Mouse (Mus musculus): ENCODE measurements around the gene Kif5a. TPM values are rescaled to one million over a fixed set of nuclear protein-coding genes. Genes with fewer than 3 reads are reported as not detected.

The Kif5a gene
- polyA plus RNA-seq, 1 experiment from 2014 or later, result 120 TPM

- H3K27ac ChIP-seq (ENCODE audit: low read length), result no peak overlapping the region
- H3K4me3 ChIP-seq (ENCODE audit: low read depth, low read length), result no peak overlapping the region
- H3K9ac ChIP-seq (ENCODE audit: low read depth, low read length), result no peak overlapping the region
- H3K9me3 ChIP-seq (replicated peaks; ENCODE audit: control insufficient read depth, low read length, poor library complexity, severe bottlenecking), result no peaks in the 10 kb centered on the region
- ATAC-seq, result no peak
- 91% methylated on average over 16 of the region's 16 CpGs for WGBS
- H3K4me1 ChIP-seq (ENCODE audit: control insufficient read depth, insufficient read depth, low read length), result peaks cover under 1% of the 10 kb centered on the region; the same call in 1 of the 2 replicates
- no peaks in the 10 kb centered on the region for H3K27me3 ChIP-seq (ENCODE audit: control insufficient read depth, insufficient read depth, low read depth, low read length)
- no peak overlapping the region for H3K4me2 ChIP-seq (ENCODE audit: low read length)
- peaks cover 49% of the 10 kb centered on the region for H3K36me3 ChIP-seq (ENCODE audit: control insufficient read depth, insufficient read depth, low read length)
Observed at GRCm38 (mm10) chr10:127297015-127297871, 34.1 kb upstream of the Kif5a start.

- ATAC-seq, result no peak
- H3K27ac ChIP-seq (ENCODE audit: low read length), result no peak overlapping the region
- peaks cover 11% of the 10 kb centered on the region for H3K4me1 ChIP-seq (ENCODE audit: control insufficient read depth, insufficient read depth, low read length)
- no peak overlapping the region for H3K9ac ChIP-seq (ENCODE audit: low read depth, low read length)
- no peaks in the 10 kb centered on the region for H3K9me3 ChIP-seq (replicated peaks; ENCODE audit: control insufficient read depth, low read length, poor library complexity, severe bottlenecking)
- WGBS, result 95% methylated on average over 24 of the region's 24 CpGs
- H3K27me3 ChIP-seq (ENCODE audit: control insufficient read depth, insufficient read depth, low read depth, low read length), result no peaks in the 10 kb centered on the region
- H3K36me3 ChIP-seq (ENCODE audit: control insufficient read depth, insufficient read depth, low read length), result peaks cover 41% of the 10 kb centered on the region
- no peak overlapping the region for H3K4me2 ChIP-seq (ENCODE audit: low read length)
- H3K4me3 ChIP-seq (ENCODE audit: low read depth, low read length), result no peak overlapping the region
Observed at GRCm38 (mm10) chr10:127295986-127296794, 33.0 kb upstream of the Kif5a start.

- Histone ChIP-seq H3K27me3 (ENCODE audit: control insufficient read depth, insufficient read depth, low read depth, low read length) (no peaks in the 10 kb centered on the region), H3K27ac (ENCODE audit: low read length) (no peak overlapping the region), H3K4me1 (ENCODE audit: control insufficient read depth, insufficient read depth, low read length) (peaks cover 11% of the 10 kb centered on the region), H3K36me3 (ENCODE audit: control insufficient read depth, insufficient read depth, low read length) (peaks cover 40% of the 10 kb centered on the region), H3K4me2 (ENCODE audit: low read length) (no peak overlapping the region), H3K9me3 (replicated peaks; ENCODE audit: control insufficient read depth, low read length, poor library complexity, severe bottlenecking) (no peaks in the 10 kb centered on the region), H3K4me3 (ENCODE audit: low read depth, low read length) (no peak overlapping the region), H3K9ac (ENCODE audit: low read depth, low read length) (no peak overlapping the region)
- 91% methylated on average over 10 of the region's 10 CpGs for WGBS
- ATAC-seq, result no peak
Observed at GRCm38 (mm10) chr10:127294895-127295510, 31.9 kb upstream of the Kif5a start.

- H3K4me3 ChIP-seq (ENCODE audit: low read depth, low read length), result no peak overlapping the region
- H3K27me3 ChIP-seq (ENCODE audit: control insufficient read depth, insufficient read depth, low read depth, low read length), result no peaks in the 10 kb centered on the region
- no peak for ATAC-seq
- peaks cover 30% of the 10 kb centered on the region for H3K36me3 ChIP-seq (ENCODE audit: control insufficient read depth, insufficient read depth, low read length)
- H3K9me3 ChIP-seq (replicated peaks; ENCODE audit: control insufficient read depth, low read length, poor library complexity, severe bottlenecking), result no peaks in the 10 kb centered on the region
- H3K9ac ChIP-seq (ENCODE audit: low read depth, low read length), result no peak overlapping the region
- H3K4me2 ChIP-seq (ENCODE audit: low read length), result no peak overlapping the region
- H3K27ac ChIP-seq (ENCODE audit: low read length), result no peak overlapping the region
- peaks cover 13% of the 10 kb centered on the region for H3K4me1 ChIP-seq (ENCODE audit: control insufficient read depth, insufficient read depth, low read length)
- WGBS, result 97% methylated on average over 3 of the region's 3 CpGs
Observed at GRCm38 (mm10) chr10:127293590-127294113, 30.5 kb upstream of the Kif5a start.

GRCm38 (mm10) chr10:127292987-127293538, 29.9 kb upstream of the Kif5a start:
- Histone ChIP-seq H3K27me3 (ENCODE audit: control insufficient read depth, insufficient read depth, low read depth, low read length) (no peaks in the 10 kb centered on the region), H3K9ac (ENCODE audit: low read depth, low read length) (no peak overlapping the region), H3K27ac (ENCODE audit: low read length) (no peak overlapping the region), H3K4me2 (ENCODE audit: low read length) (no peak overlapping the region), H3K4me1 (ENCODE audit: control insufficient read depth, insufficient read depth, low read length) (peaks cover 14% of the 10 kb centered on the region), H3K4me3 (ENCODE audit: low read depth, low read length) (no peak overlapping the region), H3K9me3 (replicated peaks; ENCODE audit: control insufficient read depth, low read length, poor library complexity, severe bottlenecking) (no peaks in the 10 kb centered on the region), H3K36me3 (ENCODE audit: control insufficient read depth, insufficient read depth, low read length) (peaks cover 29% of the 10 kb centered on the region)
- 89% methylated on average over 6 of the region's 6 CpGs for WGBS
- ATAC-seq, result no peak

GRCm38 (mm10) chr10:127291881-127292638, 28.9 kb upstream of the Kif5a start:
- peak overlapping the region; percentile 96; the same call in 1 of the 2 replicates for H3K27ac ChIP-seq (ENCODE audit: low read length)
- 38% methylated on average over 5 of the region's 5 CpGs for WGBS
- H3K36me3 ChIP-seq (ENCODE audit: control insufficient read depth, insufficient read depth, low read length), result peaks cover 25% of the 10 kb centered on the region
- H3K4me1 ChIP-seq (ENCODE audit: control insufficient read depth, insufficient read depth, low read length), result peaks cover 24% of the 10 kb centered on the region
- H3K9ac ChIP-seq (ENCODE audit: low read depth, low read length), result peak overlapping the region; percentile 61; the same call in 1 of the 2 replicates
- no peak for ATAC-seq
- peak overlapping the region; percentile 72 for H3K4me2 ChIP-seq (ENCODE audit: low read length)
- no peaks in the 10 kb centered on the region for H3K27me3 ChIP-seq (ENCODE audit: control insufficient read depth, insufficient read depth, low read depth, low read length)
- no peaks in the 10 kb centered on the region for H3K9me3 ChIP-seq (replicated peaks; ENCODE audit: control insufficient read depth, low read length, poor library complexity, severe bottlenecking)
- peak overlapping the region; percentile 63 for H3K4me3 ChIP-seq (ENCODE audit: low read depth, low read length)

- peak; percentile 63 for ATAC-seq
- peaks cover 32% of the 10 kb centered on the region for H3K4me1 ChIP-seq (ENCODE audit: control insufficient read depth, insufficient read depth, low read length)
Observed at GRCm38 (mm10) chr10:127290930-127291880, 28.1 kb upstream of the Kif5a start.

More at GRCm38 (mm10) chr10:127290930-127291880, 28.1 kb upstream of the Kif5a start:
- H3K36me3 ChIP-seq (ENCODE audit: control insufficient read depth, insufficient read depth, low read length), result peaks cover 21% of the 10 kb centered on the region
- H3K4me2 ChIP-seq (ENCODE audit: low read length), result peak overlapping the region; percentile 72
- peak overlapping the region; percentile 96 for H3K27ac ChIP-seq (ENCODE audit: low read length)
- no peaks in the 10 kb centered on the region for H3K27me3 ChIP-seq (ENCODE audit: control insufficient read depth, insufficient read depth, low read depth, low read length)
- WGBS, result 2% methylated on average over 19 of the region's 19 CpGs
- no peaks in the 10 kb centered on the region for H3K9me3 ChIP-seq (replicated peaks; ENCODE audit: control insufficient read depth, low read length, poor library complexity, severe bottlenecking)
- peak overlapping the region; percentile 61 for H3K9ac ChIP-seq (ENCODE audit: low read depth, low read length)
- peak overlapping the region; percentile 63 for H3K4me3 ChIP-seq (ENCODE audit: low read depth, low read length)
